Mouse (Mus musculus): ENCODE results near the gene Fam19a3.
"Not testable (repeated sequence)": the region's sequence is repeated elsewhere in the genome, so short reads cannot be mapped to it uniquely, and the experiment has no call there.

Gene Fam19a3

DNA sequence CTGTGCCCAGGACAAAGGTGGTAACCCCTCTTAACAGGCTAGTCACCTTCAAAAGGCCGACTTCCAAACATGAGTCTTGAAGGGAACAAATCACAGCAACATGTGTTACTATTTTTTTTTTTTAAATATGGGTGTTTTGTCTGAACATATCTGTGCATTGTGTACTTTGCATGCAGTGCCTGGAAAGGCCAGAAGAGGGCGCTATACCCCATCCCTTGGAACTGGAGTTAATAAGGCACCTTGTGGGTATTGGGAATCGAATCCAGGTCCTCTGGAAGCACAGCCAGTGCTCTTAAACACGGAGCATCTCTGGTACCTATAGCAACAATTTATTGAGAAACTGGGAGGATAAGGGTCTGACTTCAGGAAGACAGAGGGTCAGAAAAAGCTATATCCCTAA is 16.6 kb downstream of the Fam19a3 start:
- DNase-seq (ENCODE audit: low read depth), result no peak

DNA sequence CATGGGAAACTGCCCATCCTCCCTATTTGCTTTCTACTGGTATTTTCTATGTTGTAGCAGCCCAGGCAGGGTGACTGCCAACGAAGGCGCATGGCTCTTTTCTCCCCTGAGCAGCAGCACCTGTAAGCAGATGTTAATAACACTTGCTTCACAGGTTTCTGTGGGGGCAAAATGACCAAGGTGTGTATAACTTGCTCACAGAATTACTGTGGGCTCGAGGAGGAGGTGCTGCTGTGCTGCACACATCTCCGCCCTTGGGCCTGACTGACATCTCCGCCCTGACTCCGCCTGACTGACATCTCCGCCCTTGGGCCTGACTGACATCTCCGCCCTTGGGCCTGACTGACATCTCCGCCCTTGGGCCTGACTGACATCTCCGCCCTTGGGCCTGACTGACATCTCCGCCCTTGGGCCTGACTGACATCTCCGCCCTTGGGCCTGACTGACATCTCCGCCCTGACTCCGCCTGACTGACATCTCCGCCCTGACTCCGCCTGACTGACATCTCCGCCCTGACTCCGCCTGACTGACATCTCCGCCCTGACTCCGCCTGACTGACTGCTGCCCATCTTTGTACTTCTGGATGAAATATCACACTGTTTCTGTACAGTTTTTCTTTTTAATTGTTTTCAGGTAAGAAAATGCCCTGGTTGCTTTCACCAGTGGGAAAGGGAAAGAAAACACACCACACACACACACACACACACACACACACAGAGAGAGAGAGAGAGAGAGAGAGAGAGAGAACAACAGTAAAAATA is 19.4 kb downstream of the Fam19a3 start:
- not testable (repeated sequence) for DNase-seq (ENCODE audit: low read depth)

DNA sequence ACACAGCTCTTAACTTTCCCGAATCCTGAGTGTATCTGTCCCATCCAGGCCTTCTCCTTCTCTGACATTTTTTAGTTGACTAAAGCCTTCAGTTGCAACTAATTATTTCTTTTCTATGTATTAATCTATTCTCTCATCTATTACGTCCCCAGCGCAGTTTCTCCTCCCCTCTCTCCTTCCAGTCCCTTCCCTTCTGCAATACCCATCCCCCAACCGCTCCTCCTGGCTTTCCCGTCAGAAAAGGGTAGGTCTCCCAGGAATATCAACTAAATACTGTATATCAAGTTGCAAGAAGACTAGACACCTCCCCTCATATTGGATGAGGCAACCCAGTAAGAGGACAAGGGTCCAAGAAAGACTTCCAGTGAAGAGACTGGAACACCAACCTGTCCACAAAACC is 22.8 kb downstream of the Fam19a3 start:
- DNase-seq (ENCODE audit: low read depth), result no peak

DNA sequence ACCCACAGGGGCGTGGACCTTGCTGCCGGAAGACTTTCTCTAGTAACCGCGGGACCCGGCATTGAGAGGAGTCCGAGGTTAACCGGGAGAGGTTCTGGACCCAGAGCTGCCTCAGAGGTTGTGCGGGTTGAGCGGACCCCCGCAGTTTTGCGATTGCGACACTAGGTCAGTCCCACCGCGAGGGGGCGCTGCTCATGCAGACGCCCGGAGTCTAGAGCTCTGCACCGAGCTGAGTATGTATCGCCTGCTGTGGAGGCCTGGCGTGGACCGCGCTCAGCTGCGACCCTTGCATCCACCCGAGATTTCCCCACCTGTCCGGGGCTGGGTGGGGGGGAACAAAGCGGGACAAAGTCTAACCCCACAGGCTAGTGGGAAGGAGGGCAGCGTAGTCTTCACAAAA is 23.2 kb downstream of the Fam19a3 start:
- DNase-seq (ENCODE audit: low read depth), result peak; percentile 53

DNA sequence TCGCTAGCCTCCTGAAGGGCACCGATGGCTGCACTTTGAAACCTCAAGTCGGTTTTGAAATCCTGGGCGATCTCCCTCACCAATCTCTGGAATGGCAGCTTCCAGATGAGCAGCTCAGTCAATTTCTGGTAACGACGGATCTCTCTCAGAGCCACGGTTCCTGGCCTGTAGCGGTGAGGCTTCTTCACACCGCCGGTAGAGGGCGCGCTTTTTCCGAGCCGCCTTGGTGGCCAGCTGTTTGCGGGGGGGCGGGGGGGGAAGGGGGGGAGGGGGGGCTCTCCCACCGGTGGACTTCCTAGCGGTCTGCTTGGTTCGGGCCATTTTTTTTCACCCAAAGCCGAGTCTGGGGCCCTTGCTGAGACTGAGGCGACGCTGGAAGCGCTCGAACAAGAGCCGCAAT is 28.8 kb downstream of the Fam19a3 start:
- not testable (repeated sequence) for DNase-seq (ENCODE audit: low read depth)

DNA sequence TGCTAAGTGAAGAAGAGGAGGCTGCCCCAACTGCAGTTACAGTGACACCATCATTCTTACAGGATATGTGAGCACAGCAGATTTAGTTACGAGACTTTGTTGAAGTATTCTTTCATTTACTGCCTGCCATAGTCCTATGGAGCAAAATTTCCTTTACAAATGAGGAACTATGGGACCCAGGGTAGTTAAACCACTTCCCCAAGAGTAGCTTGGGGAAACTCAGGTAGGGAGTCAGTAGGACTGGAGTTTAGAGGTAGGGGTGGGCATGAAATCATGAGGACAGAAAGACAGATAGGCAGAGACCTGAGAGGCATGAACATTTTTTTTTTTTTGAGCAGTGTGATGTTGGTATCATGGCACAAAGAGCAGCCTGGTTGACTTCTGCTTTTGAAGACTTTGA is 37.8 kb downstream of the Fam19a3 start:
- DNase-seq (ENCODE audit: low read depth), result no peak

DNA sequence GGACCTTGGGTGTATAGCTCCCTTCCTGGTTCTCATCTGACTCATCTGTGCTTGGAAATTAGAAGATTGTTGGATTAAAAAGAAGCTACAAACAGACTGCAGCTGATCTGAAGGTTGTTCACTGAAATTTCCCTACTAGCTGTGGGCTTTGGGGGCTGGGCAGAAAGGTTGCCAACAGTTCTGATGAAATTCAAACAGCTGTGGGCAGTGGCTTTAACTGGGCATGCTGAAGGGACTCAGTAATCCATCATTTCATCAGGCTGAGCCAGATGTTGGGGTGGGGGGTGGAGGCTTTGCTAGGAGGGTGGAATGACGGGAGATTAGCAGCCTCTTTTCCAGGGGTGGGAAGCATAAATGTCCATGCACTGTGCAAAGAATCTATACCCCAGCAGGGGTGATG is 38.5 kb downstream of the Fam19a3 start:
- no peak for DNase-seq (ENCODE audit: low read depth)

DNA sequence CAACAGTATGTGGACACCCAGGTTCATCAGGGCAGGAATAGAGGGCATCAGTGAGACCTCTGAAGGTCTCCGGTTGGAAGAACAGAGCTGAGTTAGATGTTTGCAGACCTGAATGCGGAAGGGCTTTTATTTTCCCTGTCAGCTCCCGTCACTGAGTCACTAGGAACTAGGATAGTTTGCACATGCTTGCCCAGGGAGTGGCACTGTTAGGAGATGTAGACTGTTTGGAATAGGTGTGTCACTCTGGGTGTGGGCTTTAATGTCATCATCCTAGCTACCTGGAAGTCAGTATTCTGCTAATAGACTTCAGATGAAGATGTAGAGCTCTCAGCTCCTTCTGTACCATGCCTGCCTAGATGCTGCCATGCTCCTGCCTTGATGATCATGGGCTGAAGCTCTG is 39.7 kb downstream of the Fam19a3 start:
- no peak for DNase-seq (ENCODE audit: low read depth)

DNA sequence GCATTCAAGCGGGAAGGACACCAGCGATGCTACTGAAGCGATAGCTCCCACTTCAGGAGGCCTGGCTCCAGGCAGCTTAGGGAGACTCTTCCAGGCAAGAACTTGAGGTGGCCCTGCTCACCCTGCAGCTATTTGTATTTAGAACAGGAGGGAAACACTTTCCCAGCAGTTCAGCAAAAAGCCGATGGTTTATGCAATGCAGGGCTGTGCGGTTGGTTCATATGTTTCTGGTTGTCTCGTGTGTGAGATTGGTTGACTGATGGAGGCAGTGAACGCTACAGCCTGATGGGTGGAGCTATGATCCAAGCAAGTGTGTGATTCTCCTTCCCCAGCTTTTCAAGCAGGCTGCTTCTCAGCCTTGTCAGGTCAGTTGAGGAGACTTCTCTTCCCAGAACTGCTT is 47.0 kb downstream of the Fam19a3 start:
- DNase-seq (ENCODE audit: low read depth), result no peak

DNA sequence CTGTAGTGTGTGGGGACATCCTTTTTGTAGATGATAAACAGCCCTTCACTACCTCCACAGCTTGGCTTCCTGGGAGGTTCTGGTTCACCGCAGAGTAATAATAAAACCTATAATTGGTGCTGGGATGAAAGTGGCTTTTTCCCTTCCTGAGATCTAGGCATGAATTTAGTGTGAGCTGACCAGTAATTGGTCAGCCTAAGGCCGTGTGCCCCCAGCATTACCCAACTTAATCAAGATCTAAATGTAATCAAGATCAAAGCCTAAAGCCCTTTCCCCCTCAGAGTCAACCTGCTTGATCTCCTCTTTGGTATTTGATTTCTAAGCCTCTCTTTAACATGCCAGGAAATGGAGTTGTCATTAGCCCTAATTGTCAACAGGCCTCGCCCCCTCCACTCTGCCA is 48.7 kb downstream of the Fam19a3 start:
- no peak for DNase-seq (ENCODE audit: low read depth)

DNA sequence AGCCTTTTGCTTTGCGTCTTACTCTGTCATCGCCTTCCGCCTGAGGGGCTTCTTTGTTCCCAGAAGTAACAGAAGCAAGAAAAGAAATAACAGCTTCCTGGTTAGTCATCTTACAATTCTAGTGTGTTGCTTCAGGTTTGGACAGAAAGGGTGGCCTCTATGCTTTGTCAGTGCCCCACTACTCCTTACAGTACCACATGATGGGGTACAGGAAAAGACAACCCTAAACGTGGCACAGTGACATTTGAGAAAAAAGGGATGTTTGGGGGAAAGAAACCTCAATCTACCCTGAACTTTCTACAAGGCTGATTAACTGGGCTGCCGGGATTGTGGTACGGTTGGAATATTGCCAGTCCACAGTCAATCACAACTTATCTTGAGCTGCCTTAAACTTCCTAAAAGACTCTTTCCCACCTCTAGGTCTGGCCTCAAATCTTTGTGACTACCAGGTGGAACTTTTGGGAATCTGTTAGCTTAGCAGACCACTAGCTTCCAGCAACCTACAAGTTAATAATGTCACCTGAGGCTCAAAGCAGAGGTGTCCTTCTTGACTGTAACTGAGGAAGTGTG is 52.3 kb downstream of the Fam19a3 start:
- DNase-seq (ENCODE audit: low read depth), result no peak
